Mouse (Mus musculus): ENCODE results near the gene Gja6.

DNA sequence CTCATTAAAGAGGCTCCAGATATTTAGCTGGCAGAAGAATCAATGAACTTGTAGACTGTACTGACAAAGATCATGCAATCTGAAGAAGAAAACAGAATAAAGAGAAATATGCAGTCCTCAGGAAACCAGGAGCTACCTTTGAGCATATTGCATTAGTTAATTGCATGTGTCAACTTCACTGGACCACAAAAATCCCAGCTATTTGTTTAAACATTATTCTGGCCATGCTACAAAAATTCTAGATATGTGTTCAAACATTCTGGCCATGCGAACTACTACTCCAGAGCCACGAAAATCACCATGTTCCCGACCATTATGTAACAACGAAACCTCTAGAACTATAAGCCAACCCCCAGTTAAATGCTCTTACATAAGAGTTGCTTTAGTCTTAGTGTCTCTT lies 37.9 kb upstream of the Gja6 start:
- TF ChIP-seq CTCF (IDR thresholded peaks at IDR 0.05; ENCODE audit: extremely low read depth, insufficient read depth, insufficient read length, insufficient replicate concordance) (no peak), POLR2A (IDR thresholded peaks at IDR 0.05; ENCODE audit: low read depth, low read length) (no peak)
